Mouse (Mus musculus) C2C12 (cell line): Measurements from ENCODE around the gene Ssxb5.

Source experiments
- CTCF ChIP-seq: IDR thresholded peaks from one replicate; pipeline ENCODE4 v1.5.1; 2011; ENCODE audit not compliant: control insufficient read depth, insufficient read depth, insufficient read length
- MYOD1 ChIP-seq: IDR thresholded peaks from one replicate; pipeline ENCODE4 v1.6.1; 2011; ENCODE audit warnings: low read depth; ENCODE audit not compliant: control insufficient read depth, insufficient read length

GRCm38 (mm10) chrX:8832043-8832442 lies 28.6 kb downstream of the Ssxb5 start:
- no peak for TF ChIP-seq CTCF
- TF ChIP-seq MYOD1, result no peak
